Mouse (Mus musculus): ENCODE results near the gene Tomm20.

Gene Tomm20

GRCm38 (mm10) chr8:126951900-126952636 lies 6.4 kb upstream of the Tomm20 start:
- no peak for DNase-seq

GRCm38 (mm10) chr8:126949527-126949926 lies 3.9 kb upstream of the Tomm20 start:
- no peak for DNase-seq

GRCm38 (mm10) chr8:126946444-126946843 lies 800 bp upstream of the Tomm20 start:
- no peak for DNase-seq

GRCm38 (mm10) chr8:126944781-126945691 lies 608 bp downstream of the Tomm20 start:
- DNase-seq: peak; percentile 7 to 25

- DNase-seq: no peak
These were observed 2.1 kb downstream of the Tomm20 start for GRCm38 (mm10) chr8:126943565-126943964.

- DNase-seq: no peak
These were observed 8.3 kb downstream of the Tomm20 start for GRCm38 (mm10) chr8:126937337-126937736.

GRCm38 (mm10) chr8:126935932-126936331 lies 9.7 kb downstream of the Tomm20 start:
- DNase-seq: no peak

- DNase-seq: no peak
These were observed 10.3 kb downstream of the Tomm20 start for GRCm38 (mm10) chr8:126935387-126935786.

- DNase-seq: no peak
These were observed 13.0 kb downstream of the Tomm20 start for GRCm38 (mm10) chr8:126932656-126933055.

- no peak for DNase-seq
These were observed 13.4 kb downstream of the Tomm20 start for GRCm38 (mm10) chr8:126932249-126932648.

- DNase-seq: no peak
These were observed 13.9 kb downstream of the Tomm20 start for GRCm38 (mm10) chr8:126931720-126932119.

GRCm38 (mm10) chr8:126929607-126930161 lies 16.0 kb downstream of the Tomm20 start:
- no peak for DNase-seq

GRCm38 (mm10) chr8:126928755-126929505 lies 16.7 kb downstream of the Tomm20 start:
- DNase-seq: no peak

GRCm38 (mm10) chr8:126928028-126928427 lies 17.6 kb downstream of the Tomm20 start:
- DNase-seq: no peak

GRCm38 (mm10) chr8:126927058-126927457 lies 18.6 kb downstream of the Tomm20 start:
- DNase-seq: no peak

GRCm38 (mm10) chr8:126922981-126923380 lies 22.7 kb downstream of the Tomm20 start:
- DNase-seq: no peak

- no peak for DNase-seq
These were observed 24.2 kb downstream of the Tomm20 start for GRCm38 (mm10) chr8:126921432-126921831.

GRCm38 (mm10) chr8:126920845-126921244 lies 24.8 kb downstream of the Tomm20 start:
- peak in 1 of 2 experiments; percentile 53 for DNase-seq

- no peak for DNase-seq
These were observed 25.3 kb downstream of the Tomm20 start for GRCm38 (mm10) chr8:126920386-126920785.

GRCm38 (mm10) chr8:126919703-126920102 lies 25.9 kb downstream of the Tomm20 start:
- no peak for DNase-seq

- DNase-seq: no peak
These were observed 26.4 kb downstream of the Tomm20 start for GRCm38 (mm10) chr8:126919255-126919654.

GRCm38 (mm10) chr8:126918356-126918755 lies 27.3 kb downstream of the Tomm20 start:
- no peak for DNase-seq

Measured in thymus, adult 18-20 months (tissue).